Mouse (Mus musculus) spleen, adult 2 months (tissue): ENCODE results near the gene Gm20518. TPM values are rescaled to one million over a fixed set of nuclear protein-coding genes. Genes with fewer than 3 reads are reported as not detected.
A peak's percentile ranks its signal among the peaks of the same experiment; 100 is the strongest.

Experiments
- DNase-seq, 2 experiments: peaks; one replicate each; pipeline versions ENCODE4 v3.0.0 to v3.0.0-alpha.2; 2012 to 2021; ENCODE audit warnings: low spot score in 2 of 2, low read depth in 1 of 2
- H3K27ac ChIP-seq: fragments of 200-500 bp; 2 replicates; pipeline ENCODE4 v1.5.1; 2012; ENCODE audit warnings: low read length, inconsistent platforms; ENCODE audit not compliant: insufficient read depth
- H3K27me3 ChIP-seq: fragments of 200-500 bp; 2 replicates; pipeline ENCODE4 v1.6.1; 2012; ENCODE audit warnings: mild to moderate bottlenecking, moderate library complexity, low read length, inconsistent platforms; ENCODE audit not compliant: control insufficient read depth, insufficient read depth
- H3K36me3 ChIP-seq: fragments of 200-500 bp; 2 replicates; pipeline ENCODE4 v1.6.1; 2012; ENCODE audit warnings: mild to moderate bottlenecking, low read length, inconsistent platforms; ENCODE audit not compliant: control insufficient read depth, insufficient read depth
- H3K4me1 ChIP-seq: fragments of 200-500 bp; 2 replicates; pipeline ENCODE4 v1.6.1; 2011; ENCODE audit warnings: inconsistent platforms; ENCODE audit not compliant: control insufficient read depth, insufficient read depth, insufficient read length
- H3K4me3 ChIP-seq: fragments of 200-500 bp; 2 replicates; pipeline ENCODE4 v1.5.1; 2011; ENCODE audit warnings: mild to moderate bottlenecking, inconsistent platforms; ENCODE audit not compliant: insufficient read depth, insufficient read length; ENCODE audit errors: extremely low read depth
- CTCF ChIP-seq: fragments of 200-500 bp; IDR thresholded peaks from 2 replicates; pipeline ENCODE4 v1.5.1; 2011; ENCODE audit warnings: mild to moderate bottlenecking, inconsistent platforms; ENCODE audit not compliant: insufficient read depth, insufficient read length, insufficient replicate concordance; ENCODE audit errors: extremely low read depth
- POLR2A ChIP-seq: fragments of 200-500 bp; IDR thresholded peaks from 2 replicates; pipeline ENCODE4 v1.6.1; 2011; ENCODE audit warnings: low read depth, low read length, inconsistent platforms
- WGBS: fragments of 180-500 bp; shearing (Covaris S2); methylation state at CpG from one replicate; pipeline ENCODE4 v1.1.7; 2018; 5-methylcytosine and 5-hydroxymethylcytosine counted together
- polyA plus RNA-seq: library from polyadenylated mRNA; depleted of rRNA; stranded (reverse); fragments of >200 nt; gene quantifications from 2 replicates; pipeline ENCODE4 v1.2.3, GENCODE M21; 2012

Gm20518 gene
- polyA plus RNA-seq, 1 experiment, result 1.4 TPM

DNA sequence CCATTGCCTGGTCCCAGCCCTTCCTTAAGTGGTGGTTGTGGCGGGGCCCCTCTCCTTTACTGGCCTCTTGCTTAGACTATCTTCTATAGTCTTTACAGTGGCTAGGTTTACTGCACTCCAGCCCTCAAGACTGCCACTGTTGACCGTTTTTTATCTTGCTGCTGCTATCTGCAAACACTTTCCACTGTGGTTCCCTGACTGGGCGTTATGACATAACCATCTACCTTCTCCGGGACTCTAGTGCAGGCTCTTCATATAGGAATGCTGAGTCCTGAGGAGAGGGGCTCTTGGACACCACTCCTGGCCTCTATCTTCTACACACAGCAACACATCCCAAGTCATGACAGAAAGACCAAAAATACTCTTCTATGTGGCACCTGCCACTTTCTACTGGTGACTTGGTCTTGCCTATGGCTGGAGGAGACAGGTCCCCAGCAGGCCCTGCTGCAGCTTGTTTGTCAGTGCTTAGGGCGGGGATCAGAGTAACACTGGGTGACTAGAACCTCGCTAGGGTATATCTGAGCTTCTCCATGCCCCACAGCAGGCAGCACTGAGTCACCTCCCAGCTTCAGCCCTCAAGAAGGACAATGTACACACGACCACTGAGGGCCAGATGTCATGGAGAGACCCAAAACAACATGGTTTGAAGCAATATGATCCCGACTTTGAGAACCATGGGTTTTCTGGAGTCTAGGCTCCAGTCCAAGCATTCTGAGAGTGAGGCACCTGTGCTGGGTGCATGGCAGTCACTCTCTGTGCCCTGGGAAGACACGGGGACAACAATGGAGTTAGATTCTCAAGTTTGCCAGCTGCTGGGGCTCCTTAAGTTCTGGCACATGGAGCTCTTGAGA, 42.3 kb upstream of the Gm20518 start:
- Histone ChIP-seq H3K27ac (no peak overlapping the region), H3K4me1 (peaks cover 2% of the 10 kb centered on the region; the same call in 1 of the 2 replicates), H3K27me3 (no peaks in the 10 kb centered on the region), H3K4me3 (no peak overlapping the region), H3K36me3 (no peaks in the 10 kb centered on the region)
- DNase-seq, result no peak
- no peak for TF ChIP-seq CTCF
- WGBS, result 78% methylated on average over 9 of the region's 9 CpGs

DNA sequence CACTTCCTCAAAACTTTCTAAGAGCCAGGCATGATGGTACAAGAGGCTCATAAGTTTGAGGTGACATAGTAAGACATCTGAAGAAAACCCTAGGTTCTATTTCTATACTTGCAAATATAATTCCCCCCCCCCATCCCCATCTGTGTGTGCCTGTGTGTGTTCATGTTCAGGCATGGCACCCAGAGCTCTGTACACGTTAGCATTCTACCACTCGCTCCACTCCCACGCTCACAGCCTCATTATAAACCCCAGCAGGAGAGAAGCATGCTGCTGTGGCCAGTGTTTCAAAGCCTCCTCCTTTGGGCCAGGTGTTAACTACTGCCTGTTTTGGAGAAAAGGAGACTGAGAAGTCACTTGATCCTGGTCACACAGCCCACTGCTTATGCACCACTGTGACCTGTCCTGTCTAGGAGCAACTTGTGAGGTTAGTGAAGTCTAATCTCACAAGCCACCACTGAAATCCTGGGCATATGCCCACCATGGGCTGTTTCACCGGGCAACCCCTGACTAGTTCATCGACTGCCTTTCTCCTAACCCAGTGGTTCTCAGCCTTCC, 40.5 kb upstream of the Gm20518 start:
- H3K4me1 ChIP-seq, result peaks cover 2% of the 10 kb centered on the region
- no peak for DNase-seq
- H3K36me3 ChIP-seq, result no peaks in the 10 kb centered on the region
- TF ChIP-seq CTCF (no peak), POLR2A (no peak)
- no peak overlapping the region for H3K27ac ChIP-seq
- no peak overlapping the region for H3K4me3 ChIP-seq
- WGBS, result 90% methylated on average over 5 of the region's 5 CpGs
- H3K27me3 ChIP-seq, result no peaks in the 10 kb centered on the region

DNA sequence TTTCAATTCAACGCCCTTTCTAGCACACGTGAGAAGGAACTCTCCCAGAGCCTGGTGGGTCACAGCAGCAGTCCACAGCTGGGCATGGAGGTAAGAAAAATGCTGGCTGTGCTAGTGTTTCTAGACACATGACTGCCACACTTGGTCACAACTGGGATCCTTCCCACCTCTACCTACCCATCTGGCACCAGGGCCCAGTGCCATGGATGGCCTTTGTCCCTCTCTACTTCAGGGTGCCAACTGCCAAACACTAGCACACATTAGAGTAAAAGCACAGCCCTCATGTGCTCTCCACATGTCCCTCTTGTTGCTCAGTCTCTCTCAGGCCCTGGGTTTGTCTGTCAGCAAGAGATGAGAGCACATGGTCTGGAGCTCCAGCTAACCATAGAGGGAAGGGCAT, 38.2 kb upstream of the Gm20518 start:
- H3K27ac ChIP-seq, result no peak overlapping the region
- H3K4me3 ChIP-seq, result no peak overlapping the region
- no peak for DNase-seq
- TF ChIP-seq POLR2A, result no peak
- no peak for TF ChIP-seq CTCF
- WGBS, result 79% methylated on average over 2 of the region's 2 CpGs
- H3K36me3 ChIP-seq, result 0 out of 2 replicates have a peak, but pooled peaks cover 2% of the 10 kb centered on the region
- H3K4me1 ChIP-seq, result peaks cover 2% of the 10 kb centered on the region
- H3K27me3 ChIP-seq, result no peaks in the 10 kb centered on the region

DNA sequence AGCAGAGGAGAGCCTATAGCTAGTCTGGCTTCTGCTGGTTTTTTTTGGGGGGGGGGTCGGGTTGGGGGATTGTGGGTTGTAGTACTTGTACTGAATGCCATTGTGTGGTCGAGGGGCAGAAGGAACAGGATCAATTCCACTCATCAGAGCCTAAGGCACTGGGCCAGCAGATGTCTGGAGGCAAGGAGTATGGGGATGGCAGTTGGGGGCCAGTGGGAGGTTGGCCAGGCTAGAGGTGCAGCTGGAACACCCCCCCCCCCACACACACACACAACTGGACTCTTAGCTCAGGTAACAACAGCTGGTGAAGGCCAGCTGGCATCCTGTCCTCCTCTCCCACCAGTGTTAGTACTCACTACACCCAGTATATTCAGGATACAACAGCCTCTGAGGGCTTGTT, 37.7 kb upstream of the Gm20518 start:
- DNase-seq, result no peak
- 0 out of 2 replicates have a peak, but pooled peaks cover 2% of the 10 kb centered on the region for H3K36me3 ChIP-seq
- no peaks in the 10 kb centered on the region; the same call in 1 of the 2 replicates for H3K4me1 ChIP-seq
- no peak overlapping the region for H3K4me3 ChIP-seq
- WGBS, result 25% methylated on average over 2 of the region's 2 CpGs
- no peak for TF ChIP-seq POLR2A
- TF ChIP-seq CTCF, result no peak
- no peaks in the 10 kb centered on the region for H3K27me3 ChIP-seq
- no peak overlapping the region for H3K27ac ChIP-seq

DNA sequence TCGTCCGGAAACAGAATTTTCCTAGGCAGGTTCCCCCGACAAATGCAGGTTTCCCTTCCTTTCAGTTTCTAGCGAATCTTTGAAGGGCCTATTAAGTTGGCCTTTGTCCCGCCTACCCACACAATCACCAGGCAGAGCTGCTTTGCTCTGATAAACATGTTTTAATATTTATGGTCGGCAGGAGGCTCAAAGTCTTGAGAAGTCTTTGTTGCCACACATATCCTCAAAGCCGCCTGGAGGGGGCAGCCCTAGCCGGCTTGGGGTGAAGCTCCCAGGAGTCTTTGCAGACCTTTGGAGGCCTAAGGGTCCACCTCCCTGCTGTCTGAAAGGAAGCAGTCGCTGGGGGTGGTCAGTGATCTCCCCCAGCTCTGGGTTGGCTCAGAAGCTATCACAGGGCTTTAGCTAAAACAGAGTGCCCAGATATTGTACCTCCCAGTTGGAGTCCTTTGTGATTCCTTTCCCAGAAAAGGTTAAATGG, 37.2 kb upstream of the Gm20518 start:
- H3K27ac ChIP-seq, result peak overlapping the region; percentile 84
- H3K4me1 ChIP-seq, result no peaks in the 10 kb centered on the region; the same call in 1 of the 2 replicates
- under 1% methylated on average over 9 of the region's 9 CpGs for WGBS
- peak overlapping the region; percentile 81 for H3K4me3 ChIP-seq
- no peak for TF ChIP-seq POLR2A
- peak; percentile 51; the same call in 1 of the 2 replicates for TF ChIP-seq CTCF
- no peaks in the 10 kb centered on the region for H3K27me3 ChIP-seq
- DNase-seq, result peak; percentile 73 to 84
- H3K36me3 ChIP-seq, result 0 out of 2 replicates have a peak, but pooled peaks cover 2% of the 10 kb centered on the region

DNA sequence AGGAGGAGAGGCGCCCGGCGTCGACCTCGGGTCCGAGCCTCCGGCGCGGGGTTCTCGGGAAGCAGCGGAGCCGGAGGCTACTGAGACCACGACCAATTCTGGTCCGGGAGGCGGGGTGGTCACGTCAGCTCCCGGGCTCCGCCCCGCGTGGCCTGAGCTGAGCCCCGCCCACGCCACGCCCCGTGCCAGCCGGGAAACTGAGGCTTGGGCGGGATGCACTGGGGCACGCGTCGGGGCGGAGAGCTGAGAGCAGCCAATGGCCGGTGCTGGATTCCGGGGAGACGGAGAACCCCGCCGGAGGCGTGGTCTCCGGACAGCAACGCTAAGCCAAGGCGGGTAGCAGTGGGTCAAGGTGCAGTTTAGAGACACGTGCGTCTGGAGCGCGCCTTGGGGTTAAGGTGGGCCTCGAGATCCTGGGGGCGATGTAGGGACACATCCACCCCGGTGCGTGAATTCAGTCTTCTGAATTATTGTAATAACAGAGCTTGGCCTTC, 36.7 kb upstream of the Gm20518 start, which contains the start of gene Slc25a1:
Gene Slc25a1 (minus strand): TSS at position 133 of the 494 bp plus-strand sequence.
- WGBS, result under 1% methylated on average over 47 of the region's 47 CpGs
- DNase-seq, result peak in 1 of 2 experiments; percentile 67
- no peaks in the 10 kb centered on the region for H3K27me3 ChIP-seq
- peak within 1 kb of the TSS; percentile 84 for H3K27ac ChIP-seq
- TF ChIP-seq CTCF, result no peak
- TF ChIP-seq POLR2A, result no peak
- no peaks in the 10 kb centered on the region; the same call in 1 of the 2 replicates for H3K4me1 ChIP-seq
- 0 out of 2 replicates have a peak, but pooled peaks cover 2% of the 10 kb centered on the region for H3K36me3 ChIP-seq
- peak within 1 kb of the TSS; percentile 81 for H3K4me3 ChIP-seq

DNA sequence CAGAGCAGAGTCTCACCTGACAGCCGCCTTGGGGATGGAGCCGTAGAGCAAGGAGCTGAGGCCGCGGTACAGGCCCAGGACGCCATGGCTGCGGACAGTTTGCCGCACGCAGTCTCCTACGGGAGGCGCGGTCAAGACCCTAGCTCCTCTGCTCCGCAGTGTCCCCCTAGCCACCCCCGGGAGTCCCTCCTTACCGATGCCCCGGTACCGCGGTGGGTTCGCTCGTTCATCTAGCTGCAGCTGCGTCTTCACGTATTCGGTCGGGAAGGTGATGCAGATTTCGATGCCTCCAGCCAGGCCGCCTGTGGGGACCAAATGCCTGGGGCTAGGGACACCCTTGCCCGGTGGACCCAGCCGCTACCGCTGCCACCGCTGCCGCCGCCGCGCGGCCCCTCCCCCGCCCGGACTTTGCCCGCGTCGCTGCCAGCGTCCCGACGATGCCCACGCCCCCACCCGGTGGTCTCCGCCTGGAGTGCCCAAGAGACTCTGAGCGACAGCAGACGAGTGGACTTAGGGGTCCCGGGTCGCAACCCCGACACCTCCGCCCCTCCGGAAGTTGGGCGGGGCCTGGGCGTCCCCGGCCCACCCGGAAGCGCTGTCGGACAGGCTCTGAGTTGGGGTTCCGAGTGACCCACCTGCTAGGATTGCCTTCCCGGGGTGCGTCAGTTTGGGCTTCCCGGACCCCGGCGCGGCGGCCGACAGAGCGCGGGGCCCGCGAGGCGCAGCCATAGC, 36.0 kb upstream of the Gm20518 start:
- peak overlapping the region; percentile 84 for H3K27ac ChIP-seq
- 4% methylated on average over 69 of the region's 72 CpGs for WGBS

More for the DNA sequence above, 36.0 kb upstream of the Gm20518 start:
- Histone ChIP-seq H3K36me3 (0 out of 2 replicates have a peak, but pooled peaks cover 2% of the 10 kb centered on the region), H3K27me3 (no peaks in the 10 kb centered on the region), H3K4me1 (peaks cover 2% of the 10 kb centered on the region), H3K4me3 (peak overlapping the region; percentile 81)
- peak in 1 of 2 experiments; percentile 33 for DNase-seq
- TF ChIP-seq POLR2A (no peak), CTCF (no peak)
